Mouse (Mus musculus): ENCODE results near the gene Col20a1.

The Col20a1 gene

DNA sequence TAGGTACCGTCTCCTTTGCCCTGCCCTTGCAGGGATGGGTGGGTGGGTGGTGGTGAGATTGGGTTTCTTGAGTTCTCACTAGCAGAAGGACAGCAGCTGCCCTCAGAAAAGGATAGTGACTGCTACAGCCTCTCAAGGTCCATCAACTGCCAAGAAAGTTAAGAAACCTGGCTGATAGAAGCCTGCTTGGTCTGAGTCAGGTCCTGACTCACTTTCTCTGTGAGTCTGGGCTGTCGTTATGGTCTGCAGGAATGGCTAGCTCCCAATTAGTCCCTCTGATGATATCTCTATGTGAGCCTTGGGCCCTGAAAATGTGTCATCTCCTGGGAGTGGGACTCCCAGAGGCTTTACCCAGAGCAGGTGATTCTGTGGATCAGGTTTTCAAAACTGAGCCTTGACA lies 8.0 kb downstream of the Col20a1 start:
- CTCF ChIA-PET = no interaction called here

DNA sequence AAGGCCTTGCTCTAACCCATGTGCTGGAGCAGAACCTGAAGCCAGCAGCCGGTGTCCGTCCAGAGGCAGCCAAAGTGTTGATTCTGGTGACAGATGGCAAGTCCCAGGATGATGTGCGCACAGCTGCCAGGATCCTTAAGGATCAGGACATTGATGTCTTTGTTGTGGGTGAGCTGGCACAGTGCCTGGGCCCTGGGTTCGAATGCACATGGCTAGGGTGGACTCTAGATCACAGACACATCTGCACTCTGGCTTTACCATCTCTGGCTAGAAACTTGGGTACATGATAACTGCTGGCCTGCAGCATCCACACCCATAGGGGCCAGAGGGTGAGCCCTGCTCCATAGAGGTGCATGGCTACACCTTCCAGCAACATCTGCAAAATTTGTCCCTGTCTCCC lies 9.1 kb downstream of the Col20a1 start:
- CTCF ChIA-PET = no interaction called here

- CTCF ChIA-PET = no interaction called here
Measured at GRCm38 (mm10) chr2:180996436-180996835, 10.1 kb downstream of the Col20a1 start.

DNA sequence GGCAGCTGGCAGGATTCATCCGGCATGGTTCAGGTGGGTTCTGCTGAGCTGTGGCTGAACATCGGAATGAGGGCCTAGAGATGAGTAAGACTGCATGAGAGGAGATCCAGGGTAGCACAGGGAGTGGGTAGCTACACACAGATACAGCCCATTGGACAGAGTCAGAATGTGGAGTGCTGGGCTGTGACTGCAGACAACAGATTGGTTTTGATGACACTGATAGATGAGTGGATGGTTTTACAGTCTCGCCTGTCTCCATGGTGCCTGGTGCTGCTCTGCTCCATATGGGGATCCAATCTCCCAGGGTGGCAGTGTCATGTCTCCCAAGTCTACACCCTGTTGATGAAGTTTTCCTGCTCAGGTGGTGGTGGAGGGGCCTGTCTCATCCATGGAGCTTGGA lies 10.6 kb downstream of the Col20a1 start:
- CTCF ChIA-PET = no interaction called here

DNA sequence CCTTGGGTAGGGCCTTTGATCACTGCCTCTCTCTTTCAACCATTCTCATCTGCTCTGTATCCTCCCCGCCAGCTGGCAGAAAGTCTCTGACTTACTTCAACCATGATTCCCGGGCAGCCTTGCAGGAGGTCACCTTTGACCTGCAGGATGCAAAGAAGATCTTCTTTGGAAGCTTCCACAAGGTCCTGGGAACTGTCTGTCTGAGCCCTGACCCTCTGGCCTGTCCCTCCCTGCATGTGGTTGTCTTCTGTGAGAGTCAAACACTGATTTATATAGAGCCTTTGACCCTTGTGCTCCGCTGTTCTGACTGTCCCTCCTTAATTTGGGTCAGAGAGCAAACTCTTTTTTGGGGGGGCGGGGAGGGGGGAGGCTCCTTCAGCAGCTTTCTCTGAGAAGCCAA lies 20.7 kb downstream of the Col20a1 start:
- CTCF ChIA-PET = interaction anchor here (0.6 kb wide), 1 partner anchor 361 kb away, joined by 5 read pairs; no protein-coding TSS in a partner anchor

DNA sequence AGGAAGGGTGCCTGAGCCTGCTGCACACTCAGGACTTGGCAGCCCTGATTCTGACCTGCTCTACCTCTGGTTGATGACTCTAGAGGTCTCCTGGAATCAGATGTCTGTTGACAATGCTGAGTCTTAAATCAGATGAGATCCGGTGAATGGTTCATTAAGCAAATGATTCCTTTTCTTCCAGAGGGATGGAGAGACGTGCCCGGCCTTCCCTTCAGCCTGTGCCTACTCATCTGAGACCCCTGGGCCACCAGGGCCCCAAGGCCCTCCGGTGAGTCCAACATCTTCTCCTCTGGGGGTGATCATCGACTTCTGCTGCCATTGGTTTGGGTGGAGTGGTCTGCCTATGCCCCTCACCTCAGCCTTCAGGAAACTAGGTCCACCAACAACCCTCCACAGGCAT lies 22.0 kb downstream of the Col20a1 start:
- CTCF ChIA-PET = no interaction called here

DNA sequence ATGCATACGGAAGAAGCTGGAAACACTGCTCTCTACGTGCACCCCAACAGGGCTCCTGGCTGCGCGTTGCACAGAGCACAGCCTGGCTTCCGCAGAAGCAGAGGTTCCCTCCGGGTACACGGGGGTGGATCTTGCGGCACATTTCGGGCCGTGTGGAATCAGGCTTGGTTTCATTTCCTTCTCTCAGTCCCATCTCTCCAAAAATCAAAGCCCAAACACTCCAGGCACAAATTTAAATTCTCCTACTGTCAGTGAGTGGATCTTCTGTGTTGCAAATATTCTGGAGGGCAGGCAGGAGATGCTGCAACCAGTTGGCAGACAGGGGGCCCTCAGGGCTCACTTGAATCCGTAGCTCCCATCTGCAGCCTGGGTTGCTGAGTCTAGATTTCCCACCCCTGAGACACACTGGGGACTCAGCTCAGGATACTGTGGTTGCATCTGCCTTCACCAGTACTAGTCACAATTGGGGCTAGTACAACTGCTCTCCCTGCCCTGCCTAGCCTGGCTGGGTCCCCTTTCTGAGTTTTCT lies 45.1 kb downstream of the Col20a1 start:
- CTCF ChIA-PET = no interaction called here

DNA sequence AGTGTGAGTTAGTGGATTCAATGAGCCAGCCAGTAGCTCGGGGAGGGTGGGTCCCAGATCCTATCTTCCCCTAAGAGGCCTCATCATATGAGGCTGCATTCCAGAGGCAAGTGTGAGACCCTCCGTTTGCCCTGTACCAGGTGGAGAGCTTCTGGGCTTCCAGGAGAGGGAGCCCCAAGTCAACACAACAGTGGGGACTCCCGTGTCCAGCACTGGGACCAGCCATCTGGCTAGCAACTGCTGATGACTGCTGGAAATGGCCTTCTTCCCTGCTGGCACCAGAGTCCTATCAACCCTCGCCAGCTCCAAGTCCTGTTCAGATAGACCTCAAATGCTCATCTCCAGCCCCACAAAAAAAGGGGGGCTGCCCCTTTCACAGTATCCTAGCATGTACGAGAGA lies 46.1 kb downstream of the Col20a1 start:
- CTCF ChIA-PET = interaction anchor here (0.5 kb wide), 1 partner anchor 137 kb away, joined by 4 read pairs; no protein-coding TSS in a partner anchor

DNA sequence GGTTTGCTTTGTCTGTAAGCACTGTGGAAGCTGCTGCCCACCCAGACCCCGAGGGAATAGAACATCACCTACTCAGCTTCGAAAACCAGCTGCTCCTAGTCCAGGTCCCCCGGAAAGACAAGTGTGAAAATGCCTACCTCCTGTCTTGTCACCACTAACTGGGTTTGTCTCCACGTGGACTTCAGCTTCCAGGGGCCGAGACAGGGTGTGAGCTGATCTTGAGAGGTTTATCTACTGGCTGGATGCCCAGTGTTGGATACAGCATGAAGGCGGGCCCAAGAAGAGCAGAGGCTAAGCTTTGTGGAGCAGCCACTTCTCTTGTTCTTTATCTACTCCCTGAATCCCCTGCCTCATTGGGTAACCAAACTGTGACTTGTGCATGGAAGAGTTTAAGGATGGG lies 47.0 kb downstream of the Col20a1 start:
- CTCF ChIA-PET = no interaction called here

DNA sequence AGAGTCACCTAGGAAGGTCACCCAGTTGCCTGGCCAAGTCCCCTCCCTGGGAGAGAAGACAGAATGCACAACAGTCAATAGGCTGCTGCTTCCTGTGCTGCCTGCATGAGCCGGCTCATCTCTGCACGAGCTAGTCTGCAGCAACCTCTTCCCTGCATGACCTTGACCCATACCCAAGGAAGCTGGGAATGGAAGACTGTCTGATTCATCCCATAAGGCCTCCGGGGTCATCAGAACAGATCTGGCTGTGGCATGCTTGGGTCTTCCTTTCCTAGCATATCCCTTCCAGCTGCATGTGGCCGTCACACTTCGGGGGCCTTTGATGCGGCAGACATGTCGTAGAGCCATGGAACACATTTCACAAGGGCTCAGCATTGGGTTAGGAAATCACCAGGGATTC lies 48.9 kb downstream of the Col20a1 start:
- CTCF ChIA-PET = no interaction called here

- CTCF ChIA-PET = no interaction called here
Measured at GRCm38 (mm10) chr2:181036561-181036960, 50.2 kb downstream of the Col20a1 start.

GRCm38 (mm10) chr2:181038644-181039355 lies 52.5 kb downstream of the Col20a1 start:
- CTCF ChIA-PET = no interaction called here

GRCm38 (mm10) chr2:181039356-181039680 lies 53.0 kb downstream of the Col20a1 start:
- CTCF ChIA-PET = no interaction called here

GRCm38 (mm10) chr2:181041941-181042340 lies 55.6 kb downstream of the Col20a1 start:
- CTCF ChIA-PET = no interaction called here

GRCm38 (mm10) chr2:181042376-181042775 lies 56.0 kb downstream of the Col20a1 start:
- CTCF ChIA-PET = no interaction called here

GRCm38 (mm10) chr2:181043437-181043836 lies 57.1 kb downstream of the Col20a1 start, which contains the start of gene Chrna4:
Gene Chrna4, minus strand, starts transcription at chr2:181043546.
- CTCF ChIA-PET = no interaction called here

- CTCF ChIA-PET = no interaction called here
Measured at GRCm38 (mm10) chr2:181044001-181044400, 57.7 kb downstream of the Col20a1 start.

DNA sequence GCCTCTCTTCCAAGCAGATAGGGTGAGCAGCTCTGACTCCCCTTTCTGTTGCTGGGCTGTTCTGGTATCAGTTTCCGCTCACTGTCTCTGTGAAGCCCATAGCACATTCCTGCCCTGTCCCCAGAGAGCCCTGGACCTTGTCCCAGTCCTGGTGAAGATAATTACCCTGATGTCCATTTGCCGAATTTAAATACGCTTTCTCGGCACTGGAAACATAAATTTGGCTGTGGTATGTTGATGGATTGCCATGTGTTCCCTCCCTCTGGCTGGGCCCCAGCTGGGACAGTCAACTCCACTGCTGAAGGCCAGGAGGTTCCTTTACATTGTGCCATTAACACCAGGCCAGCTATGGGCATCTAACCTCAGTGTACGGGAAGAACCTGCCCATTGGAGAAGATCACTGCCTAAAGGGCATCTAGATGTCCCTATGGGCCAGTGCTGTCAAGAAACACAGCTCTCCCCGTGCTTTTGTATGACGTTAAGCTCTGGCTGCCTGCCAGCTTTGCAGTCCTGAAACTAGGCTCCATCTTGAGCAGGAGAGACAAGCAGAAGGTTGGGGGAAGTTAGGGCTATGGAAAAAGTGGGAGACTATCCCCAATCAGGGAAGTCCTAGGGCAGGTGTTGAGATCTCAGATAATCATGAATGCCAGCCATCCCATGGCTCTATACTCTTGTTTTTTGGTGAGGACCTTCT lies 62.1 kb downstream of the Col20a1 start:
- CTCF ChIA-PET = no interaction called here

GRCm38 (mm10) chr2:181048986-181049385 lies 62.7 kb downstream of the Col20a1 start:
- CTCF ChIA-PET = no interaction called here

DNA sequence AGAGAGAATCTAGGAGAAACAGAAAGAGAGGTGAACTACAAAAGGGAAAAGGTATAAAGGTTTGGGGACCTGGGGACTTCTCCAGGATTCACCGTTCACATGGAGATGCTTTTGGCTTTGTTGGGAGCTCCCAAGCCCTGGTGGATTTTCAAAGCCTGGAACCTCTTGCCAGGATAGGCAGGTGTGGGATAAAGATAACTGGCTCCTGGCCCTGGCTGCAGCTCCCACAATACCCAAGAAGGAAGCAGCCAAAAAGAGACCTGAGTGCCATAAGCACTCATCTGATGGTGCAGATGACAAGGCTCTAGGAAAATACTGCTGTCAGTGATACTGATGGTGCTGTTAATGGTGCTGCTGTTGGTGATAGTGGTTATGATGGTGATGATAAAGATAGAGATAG lies 65.8 kb downstream of the Col20a1 start:
- CTCF ChIA-PET = no interaction called here

- CTCF ChIA-PET = interaction anchor here (0.5 kb wide), 1 partner anchor 128 kb away, joined by 3 read pairs; no protein-coding TSS in a partner anchor
Measured at GRCm38 (mm10) chr2:181057341-181057740, 71.0 kb downstream of the Col20a1 start.

- CTCF ChIA-PET = no interaction called here
Measured at GRCm38 (mm10) chr2:181058193-181058592, 71.9 kb downstream of the Col20a1 start.

DNA sequence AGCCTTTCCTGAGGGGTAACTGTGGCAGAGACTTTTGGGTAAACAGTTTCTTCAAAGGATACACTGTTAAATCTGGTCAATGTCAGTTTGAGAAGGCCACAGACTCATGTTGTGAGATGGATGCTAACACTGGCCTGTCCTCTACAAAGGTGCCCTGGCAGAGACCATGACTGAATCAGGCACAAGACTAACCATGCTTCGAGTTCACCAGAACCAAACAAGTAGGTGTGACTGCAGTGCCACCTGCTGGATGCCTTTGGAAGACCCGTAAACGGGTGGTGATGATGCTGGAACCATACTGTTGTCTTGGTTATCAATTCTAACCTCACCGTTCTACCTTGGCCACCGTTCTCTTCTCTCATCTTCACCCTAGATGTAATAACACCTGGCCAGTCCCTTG lies 73.8 kb downstream of the Col20a1 start:
- CTCF ChIA-PET = no interaction called here

All from spleen, embryonic (tissue).